Mouse (Mus musculus) kidney, adult 2 months (tissue): ENCODE measurements around the gene Foxn4.

Experiments used
- CTCF ChIP-seq: fragments of 200-500 bp; conservative IDR thresholded peaks from 2 replicates; pipeline ENCODE4 v1.5.1; 2011; ENCODE audit warnings: low read depth, mild to moderate bottlenecking, control low read depth, low read length, moderate library complexity, mixed read lengths; ENCODE audit not compliant: insufficient read depth, insufficient read length
- POLR2A ChIP-seq: fragments of 200-500 bp; IDR thresholded peaks from one replicate; pipeline ENCODE4 v1.6.1; 2011; ENCODE audit warnings: low read depth, low read length, control low read depth

GRCm38 (mm10) chr5:114303166-114303565 lies 29.6 kb upstream of the Foxn4 start:
- TF ChIP-seq CTCF (no peak), POLR2A (no peak)
